Mouse (Mus musculus): Measurements from ENCODE around the gene Tmem167b. TPM values are rescaled to one million over a fixed set of nuclear protein-coding genes. Genes with fewer than 3 reads are reported as not detected.
"Not testable (repeated sequence)": the region's sequence is repeated elsewhere in the genome, so short reads cannot be mapped to it uniquely, and the experiment has no call there.

Gene Tmem167b
- total RNA-seq (2021): 10 to 100 TPM; 56.7 to 58.7 TPM
- long read RNA-seq, transcript Tmem167b-201 (3 exons, 2,864 nt): major isoform, 100 of 110 reads
- long read RNA-seq, transcript Tmem167b-202 (3 exons, 2,752 nt): minor isoform, 5 of 110 reads
- long read RNA-seq, partial matches to known transcripts: 3 of 110 reads
- long read RNA-seq, other reads (novel, unspliced or antisense): 2 of 110 reads

DNA sequence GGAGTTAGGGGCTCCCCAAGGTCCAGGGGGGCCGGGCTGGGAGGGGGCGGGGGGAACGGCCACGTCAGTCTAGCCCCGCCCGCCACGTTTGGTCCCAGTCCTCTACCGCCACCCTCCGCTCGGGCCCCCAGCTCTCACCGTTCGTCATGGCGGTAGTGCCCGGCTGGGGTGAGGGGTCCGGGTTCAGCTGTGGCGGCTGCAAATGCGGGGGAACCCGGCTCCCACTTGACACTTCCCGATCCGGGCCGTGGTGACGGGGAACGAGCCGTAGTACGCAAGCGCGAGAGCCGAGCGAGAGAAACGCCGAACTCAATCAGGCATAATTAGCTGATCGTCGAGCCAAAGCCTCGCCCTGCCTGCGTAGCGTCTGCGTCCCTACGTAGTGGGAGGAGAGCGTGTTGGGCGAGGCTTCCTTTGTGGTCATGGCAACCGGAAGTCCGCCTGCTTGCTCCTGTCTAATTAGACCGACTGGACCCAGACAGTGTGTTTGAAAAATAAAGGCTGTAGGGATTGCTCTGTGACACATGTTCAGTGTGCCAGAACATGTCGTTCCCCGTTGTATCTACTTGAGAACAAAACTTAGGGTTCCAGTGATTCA lies at the start of gene Tmem167b:
Gene Tmem167b, minus strand, starts transcription at position 334 of the 598 bp plus-strand sequence.
- DNase-seq (ENCODE audit: low spot score in 2 of 2): peak; percentile 97 to 99

DNA sequence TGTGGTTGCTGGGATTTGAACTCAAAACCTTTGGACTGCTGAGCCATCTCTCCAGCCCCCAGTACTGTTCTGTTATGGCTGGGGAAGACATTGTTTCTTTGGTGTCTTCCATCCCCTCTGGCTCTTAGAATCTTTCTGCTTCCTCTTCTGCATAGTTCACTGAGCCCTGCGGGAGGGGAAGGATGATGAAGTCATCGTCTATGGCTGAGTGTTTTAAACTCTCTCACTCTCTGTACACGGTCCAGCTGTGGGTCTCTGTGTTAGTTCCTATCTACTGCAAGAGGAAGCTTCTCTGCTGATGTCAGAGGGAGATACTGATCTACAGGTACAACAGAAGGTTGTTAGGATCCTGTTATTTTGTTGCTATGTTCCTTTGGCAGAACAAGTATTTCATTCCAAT lies 46.6 kb upstream of the Tmem167b start:
- no peak for DNase-seq (ENCODE audit: low spot score in 2 of 2)

DNA sequence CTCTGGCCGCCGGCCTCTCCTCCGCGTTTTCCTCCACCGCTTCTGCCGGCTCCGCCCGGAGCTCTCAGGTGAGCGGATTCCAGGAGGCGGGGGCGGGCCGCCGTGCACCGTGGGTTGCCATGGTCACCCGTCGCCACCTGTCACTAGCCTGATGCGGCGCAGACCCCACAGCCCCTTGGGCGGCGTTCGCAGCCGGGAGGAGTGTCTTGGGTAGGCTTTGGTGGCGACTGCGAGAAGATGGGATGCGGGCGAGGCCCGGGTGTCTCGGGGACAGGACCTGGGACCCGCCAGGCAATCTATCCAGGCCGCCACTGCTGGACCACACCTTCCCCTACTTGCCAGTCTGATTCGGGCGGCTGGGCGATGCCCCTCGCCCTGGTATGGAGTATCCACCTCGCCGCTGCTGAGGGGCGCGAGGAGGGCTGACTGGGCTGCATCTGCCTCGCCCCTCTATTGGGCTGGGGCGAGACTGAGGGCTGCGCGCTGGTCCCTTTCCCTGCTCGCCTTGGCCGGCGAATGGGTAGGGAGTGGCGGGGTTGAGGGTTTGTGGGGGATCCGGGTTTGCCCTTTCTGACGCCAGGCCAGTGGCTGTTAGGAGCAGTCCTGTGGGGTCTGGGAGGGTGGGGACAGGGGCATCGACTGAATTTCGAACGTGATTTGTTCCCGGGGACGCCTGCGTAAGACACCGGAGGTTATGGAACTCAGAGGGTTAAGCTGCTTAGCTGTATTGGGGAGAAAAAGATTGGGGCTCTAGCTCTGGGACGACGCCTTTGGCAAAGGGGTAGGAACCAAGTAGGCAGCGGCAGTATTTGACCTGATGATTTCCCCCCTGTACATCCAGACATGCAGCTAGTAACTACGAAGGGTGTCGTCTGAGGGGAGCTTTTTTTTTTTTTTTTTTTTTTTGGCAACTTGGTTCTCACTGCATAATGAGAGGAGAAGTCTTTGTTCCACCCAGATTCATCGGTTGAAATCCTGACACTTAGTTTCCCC lies 29.6 kb upstream of the Tmem167b start:
- DNase-seq (ENCODE audit: low spot score in 2 of 2): peak in 1 of 2 experiments; percentile 30

DNA sequence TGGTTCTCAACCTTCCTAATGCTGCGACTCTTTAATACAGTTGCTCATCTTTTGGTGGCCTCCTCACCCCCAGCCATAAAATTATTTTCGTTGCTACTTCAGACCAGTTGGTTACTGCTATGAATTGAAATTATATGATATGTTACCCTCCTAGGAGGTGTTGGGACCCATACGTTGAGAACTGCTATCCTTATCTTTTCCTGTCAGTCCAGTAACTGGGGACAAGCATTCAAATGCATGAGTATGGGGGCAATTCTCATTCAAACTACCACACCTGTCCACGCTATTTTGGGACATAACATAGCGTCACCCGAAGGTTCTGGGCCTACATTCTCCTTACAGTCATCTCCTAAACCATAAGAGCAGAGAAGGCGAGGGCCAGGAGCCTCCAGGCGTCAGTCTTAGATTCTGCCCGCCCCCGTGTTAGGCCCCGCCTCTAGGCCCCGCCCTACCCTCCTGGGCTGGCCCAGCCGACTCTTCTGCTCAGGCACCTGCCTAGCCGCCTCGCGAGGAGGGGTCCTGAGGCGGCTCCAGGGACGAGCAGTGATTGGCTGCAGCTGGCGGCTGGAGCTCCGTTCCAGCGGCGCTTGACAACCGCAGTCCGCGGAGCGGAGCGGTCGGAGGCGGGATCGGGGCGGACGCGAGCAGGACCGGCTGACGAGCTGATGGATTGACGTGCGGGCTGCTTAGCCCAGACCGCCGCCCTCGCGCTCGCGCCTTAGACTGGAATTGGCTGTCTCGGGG lies 28.7 kb upstream of the Tmem167b start, which contains the start of gene Wdr47:
Gene Wdr47, plus strand, starts transcription at position 494 of the 744 bp plus-strand sequence.
- DNase-seq (ENCODE audit: low spot score in 2 of 2): peak; percentile 95 to 96

DNA sequence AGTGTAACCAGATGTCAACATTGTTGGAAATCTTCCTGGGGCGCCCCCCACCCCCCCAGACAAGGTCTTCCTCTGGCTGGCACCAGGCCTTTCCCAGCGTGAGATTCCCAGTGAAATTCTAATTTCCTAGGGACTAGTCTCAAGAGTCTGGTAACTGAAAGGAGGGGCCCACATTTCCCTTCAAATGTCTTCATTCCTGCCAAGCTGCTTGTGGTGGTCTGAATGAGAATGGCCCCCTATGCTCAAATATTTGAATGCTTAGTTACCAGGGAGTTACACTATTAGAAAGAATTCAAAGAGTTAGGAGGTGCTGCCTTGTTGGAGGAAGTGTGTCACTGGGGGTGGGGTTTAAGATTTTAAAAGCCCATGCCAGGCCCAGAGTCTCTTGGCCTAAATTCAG lies 26.2 kb upstream of the Tmem167b start:
- no peak for DNase-seq (ENCODE audit: low spot score in 2 of 2)

DNA sequence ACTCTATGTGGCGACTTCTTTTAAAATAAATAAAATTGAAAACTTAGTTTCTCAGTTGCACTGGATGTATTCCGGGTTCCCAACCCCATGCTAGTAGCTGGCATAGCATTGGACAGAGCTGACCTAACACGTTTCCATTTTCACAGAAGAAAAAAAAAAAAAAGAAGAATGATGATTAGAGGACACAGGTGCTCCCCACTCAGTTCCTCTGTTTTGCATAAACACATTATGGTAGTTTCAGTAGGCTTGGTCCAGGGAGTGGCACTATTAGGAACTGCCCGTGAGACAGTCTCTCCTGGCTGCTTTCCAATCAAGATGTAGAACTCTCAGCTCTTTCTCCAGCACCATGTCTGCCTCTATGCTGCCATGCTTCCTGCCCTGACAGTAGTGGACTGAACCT lies 22.3 kb upstream of the Tmem167b start:
- DNase-seq (ENCODE audit: low spot score in 2 of 2): no peak

DNA sequence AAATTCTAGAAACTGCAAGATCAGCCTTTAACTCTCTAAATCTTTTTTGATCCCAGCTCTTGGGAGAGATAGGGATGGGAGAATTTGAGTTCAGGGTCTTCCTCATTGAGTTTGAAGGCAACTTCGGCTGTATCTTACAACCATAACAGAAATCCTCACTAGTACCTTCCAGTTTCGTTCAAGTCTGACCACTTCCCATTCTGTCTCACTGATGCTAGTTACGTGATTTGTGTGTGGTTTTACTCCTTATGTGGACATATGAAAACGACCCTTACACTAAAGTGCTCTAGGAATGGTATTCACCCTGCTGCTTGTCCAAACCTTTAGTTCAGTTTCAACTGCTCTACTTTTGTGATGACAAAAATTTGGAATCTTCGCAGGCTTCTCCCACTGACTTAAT lies 11.8 kb upstream of the Tmem167b start:
- no peak for DNase-seq (ENCODE audit: low spot score in 2 of 2)

DNA sequence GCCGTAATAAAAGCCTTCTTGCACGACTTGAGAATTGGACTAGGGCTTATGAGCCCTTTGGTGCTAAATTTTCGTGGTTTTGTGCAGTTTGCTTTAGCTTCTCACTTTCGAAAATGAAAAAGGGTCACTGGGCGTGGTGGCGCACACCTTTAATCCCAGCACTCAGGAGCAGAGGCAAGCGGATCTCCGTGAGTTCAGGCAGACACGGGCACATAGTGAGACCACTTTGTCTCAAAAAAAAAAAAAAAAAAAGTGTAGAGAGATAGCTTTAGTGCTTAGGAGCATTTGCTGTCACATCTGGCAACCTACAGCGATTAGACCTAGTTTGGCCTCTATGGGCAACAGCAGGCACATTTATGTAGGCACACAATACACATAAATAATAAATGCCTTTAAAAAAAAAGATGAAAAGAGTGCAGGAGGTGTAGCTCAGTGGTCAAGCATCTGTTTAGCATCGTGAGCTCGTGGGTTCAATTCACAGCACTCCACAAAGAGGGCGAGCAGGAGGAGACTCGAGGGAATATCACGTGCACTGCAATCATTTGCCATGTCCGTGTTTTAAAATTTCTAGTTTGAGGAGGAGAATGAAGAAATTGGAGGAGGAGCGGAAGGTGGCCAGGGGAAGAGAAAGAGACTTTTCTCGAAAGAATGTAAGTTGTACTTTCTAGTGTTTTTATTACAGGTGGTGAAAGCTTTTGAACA lies 10.2 kb upstream of the Tmem167b start:
- DNase-seq (ENCODE audit: low spot score in 2 of 2): no peak

DNA sequence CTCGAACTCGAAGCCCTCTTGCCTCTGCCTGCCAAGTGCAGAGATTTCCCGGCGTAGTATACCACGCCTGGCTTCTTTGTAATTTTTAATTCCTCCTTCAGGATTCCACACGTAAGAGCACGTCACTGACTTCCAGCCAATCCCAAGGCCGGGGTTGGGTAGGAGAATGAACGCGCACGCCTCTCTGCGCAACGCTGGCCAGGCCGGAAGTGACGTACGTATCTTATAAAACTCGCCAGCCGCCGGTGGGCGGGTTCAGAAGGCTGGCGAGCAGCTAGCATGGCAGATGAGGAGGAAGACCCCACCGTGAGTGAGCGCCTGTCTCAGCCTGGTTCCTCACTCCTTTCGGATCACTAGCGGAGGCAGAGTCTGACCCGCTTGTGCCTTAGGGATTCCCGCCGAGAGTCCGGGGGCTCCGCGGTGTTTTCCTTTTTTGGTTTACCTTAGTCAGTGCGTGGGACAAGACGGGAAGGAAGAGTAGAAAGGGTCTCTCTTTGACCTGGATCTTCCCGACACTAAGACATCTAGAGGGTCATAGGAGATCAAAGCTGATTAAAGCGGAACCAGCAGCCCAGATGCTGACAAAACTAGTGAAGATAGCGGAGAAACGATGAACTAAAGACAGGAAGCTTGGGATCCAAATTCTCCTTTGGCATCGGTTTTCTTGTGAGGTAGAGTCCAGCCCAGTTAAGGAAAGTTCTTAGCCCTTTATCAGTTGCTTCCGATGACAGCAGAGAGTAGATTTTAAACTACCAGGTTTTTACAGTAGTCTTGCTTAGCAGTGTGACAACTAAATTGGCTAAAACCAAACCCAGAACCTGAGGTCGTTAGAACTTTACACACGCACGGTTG lies 9.4 kb upstream of the Tmem167b start, which contains the start of gene Taf13:
Gene Taf13, plus strand, starts transcription at position 256 of the 852 bp plus-strand sequence.
- peak; percentile 95 to 98 for DNase-seq (ENCODE audit: low spot score in 2 of 2)

DNA sequence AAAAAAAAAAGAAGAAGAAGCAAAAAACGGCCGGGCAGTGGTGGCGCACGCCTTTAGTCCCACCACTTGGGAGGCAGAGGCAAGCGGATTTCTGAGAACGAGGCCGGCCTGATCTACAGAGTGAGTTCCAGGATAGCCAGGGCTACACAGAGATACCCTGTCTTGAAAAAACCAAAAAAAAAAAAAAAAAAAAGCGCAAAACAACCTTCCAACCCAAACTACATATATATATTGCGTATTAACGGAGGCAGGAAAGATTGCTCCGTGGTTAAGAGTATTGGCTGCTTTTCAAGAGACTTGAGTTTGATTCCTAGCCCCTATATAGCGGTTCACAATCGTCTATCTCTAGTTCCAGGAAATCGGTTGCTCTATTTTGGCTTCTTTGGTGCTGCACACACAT lies 8.5 kb upstream of the Tmem167b start:
- DNase-seq (ENCODE audit: low spot score in 2 of 2): no peak

DNA sequence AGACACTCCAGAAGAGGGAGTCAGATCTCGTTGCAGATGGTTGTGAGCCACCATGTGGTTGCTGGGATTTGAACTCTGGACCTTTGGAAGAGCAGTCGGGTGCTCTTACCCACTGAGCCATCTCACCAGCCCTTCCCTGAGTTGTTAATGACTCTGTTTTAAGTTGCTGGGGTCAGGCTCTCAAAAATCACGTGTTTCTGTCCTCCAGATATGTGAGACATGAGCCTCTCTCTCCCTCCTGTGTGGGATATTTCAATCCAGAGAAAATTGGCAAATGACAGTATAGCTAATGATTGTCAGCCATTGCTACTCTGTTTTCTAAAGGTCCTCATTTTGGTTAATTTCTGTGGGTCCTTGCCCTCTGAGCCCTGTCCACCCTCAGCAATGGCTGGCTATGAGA lies 7.4 kb upstream of the Tmem167b start:
- DNase-seq (ENCODE audit: low spot score in 2 of 2): not testable (repeated sequence)

DNA sequence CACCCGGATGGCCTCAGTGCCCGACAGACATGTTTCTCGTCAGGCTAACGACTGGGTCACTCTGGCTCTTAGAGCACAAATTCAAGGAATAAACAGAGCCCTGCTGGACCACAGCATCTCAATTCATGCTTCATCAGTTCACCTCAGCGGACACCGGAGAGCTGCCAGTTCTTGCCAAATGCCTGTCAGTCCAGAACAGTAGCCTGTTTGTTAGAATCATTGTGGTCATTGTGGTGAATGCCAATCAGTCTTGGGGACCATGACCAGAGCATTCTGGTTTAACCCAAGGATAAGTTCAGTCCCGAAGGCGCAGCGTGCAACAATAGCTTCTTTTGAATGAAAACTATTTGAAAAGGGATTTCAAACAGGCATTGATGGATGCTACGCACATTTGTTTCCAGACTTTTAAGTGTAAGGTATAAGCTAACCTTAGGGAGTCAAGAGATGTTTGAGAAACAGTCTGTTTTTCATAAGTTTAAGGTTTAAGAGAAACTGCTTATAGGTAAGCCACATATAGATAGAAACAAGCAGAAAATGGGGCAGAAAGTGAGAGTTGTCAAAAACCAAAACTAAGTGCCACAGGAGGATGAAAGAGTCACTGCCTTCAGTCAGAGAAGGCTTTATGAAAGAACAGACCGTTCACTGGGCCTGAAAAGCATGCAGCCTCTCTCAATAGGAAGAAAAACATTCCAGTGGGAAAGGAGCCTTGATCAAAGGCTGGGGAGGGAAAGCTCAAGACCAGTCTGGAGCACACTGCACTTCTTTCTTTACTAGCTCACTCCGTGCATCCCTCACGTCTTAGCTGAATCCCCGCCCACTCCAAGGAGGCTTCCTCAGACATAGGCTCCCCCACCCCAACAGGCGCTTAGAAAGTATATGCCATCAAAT lies 6.0 kb upstream of the Tmem167b start:
- peak in 1 of 2 experiments; percentile 56 for DNase-seq (ENCODE audit: low spot score in 2 of 2)

DNA sequence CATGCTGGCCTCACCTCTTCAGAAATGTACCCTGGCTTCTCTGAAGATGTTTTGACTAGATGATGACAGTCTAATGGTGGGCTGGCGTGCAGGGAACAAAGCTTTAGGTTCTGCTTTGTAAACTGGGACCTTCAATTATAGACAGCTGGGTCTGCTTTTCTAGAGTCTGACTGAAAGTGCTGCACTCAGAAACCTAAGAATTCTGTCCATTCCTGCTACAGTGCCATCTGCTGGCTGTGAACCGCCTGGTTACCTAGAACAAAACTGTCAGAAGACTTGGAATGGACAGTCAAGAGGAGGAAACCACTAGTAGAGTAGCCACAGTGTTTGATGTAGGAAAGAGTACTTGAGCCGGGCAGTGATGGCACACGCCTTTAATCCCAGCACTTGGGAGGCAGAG lies 1.0 kb upstream of the Tmem167b start:
- DNase-seq (ENCODE audit: low spot score in 2 of 2): peak; percentile 58 to 88

DNA sequence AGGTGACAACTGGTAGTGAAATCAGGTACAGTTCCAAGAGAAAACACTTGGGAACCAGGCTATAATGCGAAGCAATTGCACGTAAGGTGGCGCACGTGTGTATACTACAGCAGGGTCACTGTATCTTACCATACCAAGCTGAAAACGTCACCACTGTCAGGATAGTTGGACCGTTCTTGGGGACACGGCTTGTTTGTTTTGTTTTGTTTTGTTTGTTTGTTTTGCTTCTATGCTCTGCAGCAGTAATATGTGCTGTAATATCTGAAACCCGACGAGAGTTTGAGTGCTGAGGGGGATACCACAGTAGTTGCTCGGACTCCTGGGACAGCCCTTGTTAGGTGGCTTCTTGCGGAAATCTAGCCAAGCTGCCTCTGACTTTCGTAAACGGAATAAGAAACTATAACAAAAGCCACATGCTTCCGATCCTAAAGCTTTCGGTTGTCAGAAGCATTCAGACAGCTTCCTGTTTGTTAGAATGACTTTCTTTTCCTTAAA lies 558 bp upstream of the Tmem167b start:
- DNase-seq (ENCODE audit: low spot score in 2 of 2): no peak

DNA sequence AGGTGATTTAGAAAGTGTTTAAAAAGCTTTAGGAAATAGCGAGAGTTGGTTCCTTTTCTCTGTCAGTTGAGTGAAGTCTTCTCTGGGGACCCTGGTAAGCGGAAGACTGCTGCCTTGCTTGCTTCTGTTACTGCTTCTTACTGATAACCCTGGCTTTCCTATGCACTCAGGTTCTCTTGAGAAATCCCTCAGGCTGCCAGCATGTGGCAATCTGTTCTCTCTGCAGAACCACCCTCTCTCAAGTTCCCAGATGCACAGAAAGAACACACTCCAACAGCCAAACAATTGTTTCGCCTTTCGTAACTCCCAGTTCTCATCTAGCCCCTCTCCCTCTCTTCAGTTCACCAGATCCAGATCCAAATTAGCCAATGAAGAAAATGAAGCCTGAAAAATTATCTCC lies 4.4 kb downstream of the Tmem167b start:
- peak in 1 of 2 experiments; percentile 57 for DNase-seq (ENCODE audit: low spot score in 2 of 2)

DNA sequence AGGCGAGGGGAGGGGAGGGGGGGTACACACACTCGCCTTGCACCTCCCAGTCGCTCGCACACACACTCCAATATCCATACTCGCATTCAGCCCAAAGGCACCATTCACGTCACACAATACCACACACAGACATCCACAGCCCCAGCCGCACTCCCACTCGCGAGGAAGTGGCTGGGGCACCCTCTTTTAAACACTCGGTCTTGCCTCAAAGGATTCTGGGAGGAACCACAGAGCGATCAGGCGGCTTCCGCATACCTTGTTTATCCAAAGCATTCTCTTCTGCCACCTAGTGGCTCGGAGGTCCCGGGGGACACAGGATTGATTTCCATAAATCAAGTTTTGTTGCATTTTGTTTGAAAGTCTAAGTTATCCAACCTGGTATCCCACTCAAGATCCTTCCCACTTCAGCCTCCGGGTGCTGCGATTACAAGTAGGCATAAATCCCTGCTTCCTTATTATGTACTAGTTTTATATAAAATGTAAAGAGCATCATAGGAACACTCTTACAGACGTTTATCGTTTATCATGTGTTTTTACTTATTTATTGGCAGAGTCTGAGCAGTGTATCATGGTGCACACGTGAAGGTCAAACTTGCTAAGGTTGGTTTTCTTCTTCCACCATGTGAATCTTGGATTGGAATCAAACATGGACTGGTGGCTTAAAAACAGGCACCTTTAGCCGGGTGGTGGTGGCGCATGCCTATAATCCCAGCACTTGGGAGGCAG lies 7.5 kb downstream of the Tmem167b start:
- DNase-seq (ENCODE audit: low spot score in 2 of 2): peak; percentile 89 to 98

DNA sequence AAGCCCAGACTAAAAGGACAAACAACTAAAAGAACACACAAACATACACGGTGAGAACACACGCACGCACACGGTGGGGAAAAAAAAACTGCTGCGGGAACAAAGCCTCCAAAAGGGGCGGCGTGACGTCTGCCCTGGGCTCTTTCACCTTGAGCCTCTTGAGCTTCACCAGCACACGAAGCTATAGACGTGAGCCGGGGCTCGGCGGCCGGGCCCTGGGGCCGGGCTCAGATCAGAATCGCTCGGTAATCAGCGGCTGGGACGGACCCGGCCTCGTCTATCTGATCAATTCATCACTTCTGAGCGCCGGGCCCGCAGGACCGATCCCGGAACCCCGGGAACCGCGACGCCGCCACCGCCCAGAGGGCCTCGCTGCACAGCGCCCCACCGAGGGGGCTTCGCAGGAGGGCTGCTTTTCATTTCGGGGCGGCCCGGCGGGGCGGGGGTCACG lies 8.1 kb downstream of the Tmem167b start:
- DNase-seq (ENCODE audit: low spot score in 2 of 2): no peak

DNA sequence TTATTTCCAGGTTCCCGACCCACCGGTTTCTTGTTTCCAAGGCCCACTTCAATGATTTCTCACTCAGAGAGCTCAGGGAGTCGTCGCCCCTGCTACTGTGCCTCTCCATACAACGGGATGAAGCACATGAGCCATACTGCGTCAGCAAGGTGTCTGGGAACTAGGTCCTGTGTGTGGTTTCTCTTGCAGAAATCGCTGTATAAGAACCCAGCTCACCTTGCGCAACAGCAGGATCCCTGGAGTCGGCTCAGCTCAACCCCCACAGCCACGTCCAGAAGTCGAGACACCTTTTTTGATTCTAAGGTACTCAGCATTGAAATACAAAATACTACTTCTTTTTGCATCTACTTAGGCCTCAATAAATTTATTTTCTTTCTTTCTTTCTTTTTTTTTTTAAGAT lies 20.0 kb downstream of the Tmem167b start:
- no peak for DNase-seq (ENCODE audit: low spot score in 2 of 2)

Data from layer of hippocampus, adult 18-20 months (tissue).